Mouse (Mus musculus) olfactory bulb, adult 2 months (tissue): Measurements from ENCODE around the gene Nav2.
A peak's percentile ranks its signal among the peaks of the same experiment; 100 is the strongest.

Experiments
- CTCF ChIP-seq: fragments of 200-500 bp; IDR thresholded peaks from 2 replicates; pipeline ENCODE4 v1.5.1; 2012; ENCODE audit warnings: low read depth, mild to moderate bottlenecking, low read length, moderate library complexity; ENCODE audit not compliant: insufficient read depth
- POLR2A ChIP-seq: fragments of 200-500 bp; IDR thresholded peaks from 2 replicates; pipeline ENCODE4 v1.6.1; 2012; ENCODE audit warnings: mild to moderate bottlenecking, low read depth, low read length, moderate library complexity; ENCODE audit not compliant: insufficient read depth

DNA sequence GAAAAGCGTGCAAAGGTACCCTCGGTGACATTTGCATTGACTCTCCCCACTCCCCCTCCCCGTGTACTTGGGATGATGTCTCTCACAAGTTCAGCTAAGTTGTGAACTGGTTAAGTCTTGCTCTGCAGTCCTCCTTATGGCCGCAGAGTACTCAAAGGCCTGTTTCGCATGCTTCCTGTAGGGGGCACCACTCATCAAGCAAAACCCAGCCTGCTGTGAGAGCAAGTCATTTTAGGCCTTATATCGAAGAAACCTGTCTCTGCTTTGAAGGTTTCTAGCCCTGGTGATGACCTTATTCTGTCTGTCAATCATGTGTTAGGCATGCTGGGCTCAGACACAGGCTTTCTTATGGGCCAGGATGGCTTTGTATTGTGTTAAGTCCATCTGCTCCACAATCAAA is 519.3 kb downstream of the Nav2 start:
- TF ChIP-seq POLR2A (no peak), CTCF (peak; percentile 30; the same call in 1 of the 2 replicates)
